Mouse (Mus musculus) right cerebral cortex, postnatal 25 days (tissue): ENCODE results near the gene Sipa1l2.
"Not testable (repeated sequence)": the region's sequence is repeated elsewhere in the genome, so short reads cannot be mapped to it uniquely, and the experiment has no call there.

Source experiments
- DNase-seq: peaks from one replicate; pipeline ENCODE4 v3.0.0; 2022

The Sipa1l2 gene

DNA sequence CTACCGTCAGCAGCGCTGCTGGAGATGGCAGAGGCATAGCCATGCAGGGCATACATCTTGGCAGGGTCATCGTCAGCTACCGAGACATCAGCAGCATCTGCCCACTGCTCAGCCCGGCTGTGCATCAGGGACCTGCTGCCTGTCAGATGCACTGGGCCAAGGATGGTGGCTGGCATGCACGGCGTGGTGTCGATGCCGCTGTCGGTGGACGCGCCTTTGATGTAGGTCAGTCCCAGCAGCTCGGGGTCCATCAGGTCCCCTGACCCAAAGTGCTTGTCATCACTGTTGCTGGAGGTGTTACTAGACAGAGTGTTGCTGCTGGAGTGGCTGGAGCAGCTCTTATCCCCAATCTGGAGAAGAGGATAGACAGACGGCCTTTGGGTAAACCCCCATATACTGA, 122.1 kb downstream of the Sipa1l2 start:
- no peak for DNase-seq

DNA sequence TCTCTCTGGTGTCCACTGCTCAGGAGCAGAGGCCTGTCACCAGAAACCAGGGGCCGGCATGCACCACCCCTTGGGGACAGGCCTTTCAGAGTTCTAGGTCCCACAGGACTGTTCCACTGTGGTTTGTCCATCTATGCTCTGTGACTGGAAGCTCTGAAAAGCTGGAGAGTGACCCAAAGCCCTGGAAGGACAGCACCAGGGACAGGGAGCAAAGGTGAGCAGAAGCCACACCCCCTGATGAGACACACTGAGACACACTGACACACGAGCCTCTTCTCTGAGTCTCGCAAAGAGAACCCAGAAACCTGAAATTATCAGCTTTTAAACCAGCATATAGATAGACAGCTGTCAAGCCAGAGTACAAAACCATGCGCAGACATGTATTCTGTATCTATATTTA, 123.4 kb downstream of the Sipa1l2 start:
- DNase-seq: no peak

DNA sequence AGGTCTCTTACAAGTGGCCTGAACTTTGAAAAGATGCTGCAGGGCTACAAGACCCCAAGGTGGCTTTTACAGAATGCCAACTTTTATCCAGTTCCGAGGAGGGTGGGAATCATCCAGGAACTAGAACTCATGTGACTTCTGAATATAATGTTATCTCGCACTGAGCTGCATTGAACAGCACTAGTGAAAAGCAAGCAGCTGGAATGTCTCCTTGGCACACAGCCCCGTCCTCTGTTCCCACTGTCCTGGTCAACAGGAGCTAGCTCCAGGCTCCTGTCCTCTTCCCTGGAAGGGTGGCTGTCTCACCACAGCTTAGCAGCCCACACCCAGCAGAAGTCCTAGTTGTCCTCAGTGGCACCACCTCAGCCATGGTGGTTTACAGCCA, 124.4 kb downstream of the Sipa1l2 start:
- no peak for DNase-seq

DNA sequence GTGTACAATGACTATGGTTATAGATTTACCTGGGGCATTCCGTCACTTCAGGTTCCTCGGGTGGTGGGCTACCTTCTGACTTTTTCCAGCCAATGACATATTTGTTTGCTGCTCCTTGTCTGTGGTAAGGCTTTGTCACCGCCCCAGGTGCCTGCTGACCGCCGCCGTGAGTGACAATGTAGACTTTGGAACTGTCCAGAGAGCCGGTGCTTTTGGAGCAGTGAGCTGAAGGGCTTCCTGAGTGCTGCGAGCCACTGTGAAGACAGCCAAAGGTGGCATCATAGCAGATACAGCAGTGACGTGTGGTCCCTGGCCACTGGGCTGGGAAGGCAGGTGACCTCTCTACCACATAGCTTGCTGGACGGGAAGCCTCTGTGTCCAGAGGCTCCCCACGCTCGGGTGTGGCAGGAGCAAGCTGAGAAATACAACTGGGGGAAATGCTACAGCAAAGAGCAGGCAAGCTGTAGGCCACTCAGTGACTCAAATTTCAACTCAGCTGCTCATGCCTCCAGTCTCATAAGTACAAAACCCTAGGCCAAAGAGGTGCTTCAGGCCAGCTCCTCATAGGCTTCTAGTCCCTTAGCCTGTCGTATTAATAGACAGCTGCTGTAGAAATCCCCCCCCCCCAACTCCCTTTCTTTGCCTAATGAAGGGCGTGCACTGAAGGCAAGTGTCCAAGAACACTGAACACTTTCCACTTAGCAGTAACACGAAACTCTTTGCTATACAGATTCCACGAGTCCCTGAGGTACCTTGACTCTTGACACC, 125.0 kb downstream of the Sipa1l2 start:
- no peak for DNase-seq

DNA sequence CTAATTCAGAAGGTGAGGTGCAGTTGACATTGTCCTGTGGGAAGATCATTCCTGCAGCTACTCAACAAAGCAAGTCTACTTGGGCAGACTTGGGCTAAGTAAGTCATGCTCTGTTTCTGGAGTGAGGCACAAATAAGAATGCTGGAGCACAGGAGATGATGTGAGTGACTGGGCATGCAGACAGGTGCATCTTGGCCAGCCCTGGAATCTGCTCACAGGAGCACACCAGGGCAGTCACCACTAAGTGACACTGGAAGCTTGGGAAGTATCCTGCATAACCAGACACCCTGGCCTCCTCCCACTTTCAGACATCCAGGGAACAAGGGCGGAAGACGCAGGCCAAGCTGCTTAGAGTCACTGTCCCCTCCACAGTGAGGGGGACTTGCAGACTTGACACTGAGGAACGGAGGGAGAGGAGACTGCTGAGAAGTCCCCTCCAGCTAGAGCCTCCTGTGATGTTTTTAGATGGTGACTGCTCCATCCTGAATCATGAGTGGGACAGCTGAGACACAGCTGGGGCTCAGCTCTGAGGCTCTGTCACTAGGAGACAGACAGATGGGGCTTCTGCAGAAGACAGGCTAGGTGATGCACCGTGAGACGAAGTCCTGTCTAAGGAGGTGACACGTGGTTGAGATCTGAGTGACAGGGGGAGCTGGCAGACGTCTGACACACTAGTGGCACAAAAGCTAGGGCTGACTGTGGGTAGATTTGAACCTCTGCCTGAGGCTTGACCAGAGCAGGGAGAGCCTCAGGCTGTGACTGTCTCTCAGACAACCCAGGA, 134.1 kb downstream of the Sipa1l2 start:
- no peak for DNase-seq

DNA sequence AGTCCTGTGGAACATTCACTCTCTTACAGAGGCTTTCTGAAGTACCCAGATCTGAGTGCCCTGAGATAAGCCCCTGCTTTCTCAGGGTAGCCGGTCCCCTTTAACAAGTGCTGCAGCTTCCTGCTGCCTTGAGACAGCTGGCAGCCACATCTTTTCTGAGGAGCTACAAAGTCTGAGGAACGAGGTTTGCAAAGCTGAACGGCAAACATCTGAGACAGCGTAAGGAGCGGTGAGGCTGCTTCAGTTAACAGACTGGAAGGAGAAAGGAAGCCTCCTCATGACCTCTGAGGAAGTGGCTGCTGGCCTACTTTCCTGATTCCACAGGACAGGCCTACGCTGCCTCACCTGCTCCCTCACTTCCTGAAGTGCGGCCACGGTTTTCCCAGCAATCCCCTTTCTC, 135.5 kb downstream of the Sipa1l2 start:
- DNase-seq: no peak

DNA sequence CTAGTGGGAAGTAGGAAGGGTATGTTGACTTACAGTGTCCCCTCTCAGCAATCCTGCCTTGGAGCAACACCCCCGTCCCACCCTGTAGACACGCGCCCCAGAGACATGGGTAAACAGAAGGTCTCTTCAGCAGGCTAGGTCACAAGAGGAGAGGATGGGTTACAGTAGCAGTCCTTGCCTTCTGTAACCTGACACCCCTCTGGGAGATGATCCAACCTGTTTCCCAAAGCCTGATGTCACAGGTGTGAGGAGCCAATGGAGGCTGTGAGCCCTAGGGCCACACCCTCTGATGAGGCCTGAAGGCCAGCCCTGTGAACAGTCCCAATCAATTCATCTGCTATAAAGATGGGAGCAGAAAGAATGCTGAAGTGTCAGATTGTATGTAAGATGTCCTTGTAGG, 138.3 kb downstream of the Sipa1l2 start:
- DNase-seq: no peak

DNA sequence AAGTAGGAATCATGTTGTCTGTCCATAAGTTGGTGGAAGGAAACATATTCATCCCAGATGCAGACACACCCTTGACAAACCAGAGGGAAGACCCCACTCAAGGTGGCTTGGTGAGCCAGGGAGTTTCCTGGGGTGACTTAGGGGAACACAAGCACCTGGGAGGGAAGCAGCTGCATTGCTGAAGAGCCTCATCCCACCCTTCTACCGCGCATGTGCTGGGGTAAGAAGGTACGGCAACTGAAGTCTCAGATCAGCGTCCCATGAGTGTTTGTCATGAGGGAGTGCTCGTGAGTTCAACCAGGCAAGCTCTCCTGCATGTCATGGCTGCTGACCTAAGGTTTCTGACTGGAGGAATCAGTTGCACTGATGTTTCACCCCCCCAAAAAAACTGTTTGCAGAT, 138.8 kb downstream of the Sipa1l2 start:
- no peak for DNase-seq

DNA sequence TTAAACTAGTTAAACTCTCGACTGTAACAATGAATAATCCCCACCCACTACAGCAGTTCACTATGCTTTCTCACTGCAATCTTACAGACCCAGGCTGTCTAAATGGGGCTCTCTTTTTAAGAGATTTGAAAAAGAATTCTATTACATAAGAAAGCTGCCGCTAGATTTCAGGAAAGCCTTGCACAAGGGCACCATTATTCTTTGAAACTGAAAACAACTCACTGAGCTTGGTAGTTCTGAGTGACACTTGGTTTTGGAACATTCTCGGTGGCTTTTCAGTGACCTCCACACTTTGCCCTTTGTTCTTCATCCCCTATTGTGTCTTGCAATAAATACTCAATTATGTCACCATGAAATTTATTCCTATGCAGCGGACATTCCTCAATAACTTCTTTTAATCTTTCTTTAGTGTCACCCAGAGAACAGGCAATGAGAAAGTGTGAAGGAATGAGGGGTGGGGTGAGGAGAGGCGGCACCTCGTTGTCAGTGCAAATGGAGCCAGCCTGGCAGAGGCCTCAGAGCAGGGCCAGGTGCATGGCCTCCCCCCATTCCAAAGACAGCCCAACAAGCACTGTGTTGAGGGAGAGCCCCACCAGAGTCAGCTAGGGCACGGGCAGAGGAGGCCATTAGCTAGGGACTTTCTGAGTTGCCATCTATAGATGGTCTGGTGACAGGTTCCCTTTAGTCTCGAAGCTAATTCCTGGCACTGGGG, 140.5 kb downstream of the Sipa1l2 start:
- DNase-seq: no peak

DNA sequence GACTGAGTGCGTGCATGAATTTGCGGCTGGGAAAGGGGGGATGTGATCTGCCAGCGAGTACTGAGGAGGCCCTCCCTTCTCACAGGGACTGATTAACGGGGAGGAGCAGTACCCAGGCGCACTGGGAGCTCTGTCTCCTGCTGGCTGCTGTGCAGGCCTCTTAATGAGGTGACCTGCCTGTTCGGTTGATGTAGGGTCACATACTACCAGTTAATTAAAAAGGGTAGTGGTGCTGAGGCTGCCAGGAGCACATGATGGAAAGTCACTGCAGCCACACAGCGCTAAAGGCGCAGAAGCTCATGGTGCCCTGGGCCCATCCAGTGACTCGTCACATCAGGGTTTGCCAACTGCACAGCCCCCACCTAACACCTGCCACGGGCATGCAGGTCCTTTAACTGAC, 145.7 kb downstream of the Sipa1l2 start:
- DNase-seq: no peak

DNA sequence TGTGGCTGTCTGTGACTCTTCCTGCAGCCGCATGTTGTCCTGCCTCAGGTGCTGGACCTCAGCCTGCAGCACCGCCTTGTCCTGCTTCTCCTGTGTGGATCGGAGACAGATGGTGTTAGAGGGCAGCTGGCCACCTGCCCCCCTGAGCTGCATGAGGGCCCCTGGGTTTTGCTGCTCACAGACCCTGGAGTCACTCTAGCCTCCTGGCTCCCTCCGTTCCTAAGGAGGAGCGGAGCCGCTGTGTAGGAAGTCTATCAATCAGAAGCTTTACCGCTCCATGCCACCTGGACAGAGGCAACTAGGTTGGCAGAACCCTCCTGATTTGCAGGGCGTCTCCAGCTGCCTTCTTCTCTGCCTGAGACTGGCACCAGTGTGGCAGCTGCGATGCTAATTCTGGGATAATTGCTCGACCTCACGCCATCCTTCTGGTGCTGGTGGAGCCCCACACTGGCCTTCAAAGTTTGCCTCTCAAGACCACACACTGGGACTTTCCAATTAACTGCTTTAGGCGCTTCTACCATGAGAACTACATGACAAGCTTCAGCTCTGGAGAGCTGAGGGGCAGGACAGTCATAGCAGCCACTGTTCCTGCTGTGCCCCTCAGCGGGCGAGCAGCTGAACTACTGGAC, 150.3 kb downstream of the Sipa1l2 start:
- no peak for DNase-seq

DNA sequence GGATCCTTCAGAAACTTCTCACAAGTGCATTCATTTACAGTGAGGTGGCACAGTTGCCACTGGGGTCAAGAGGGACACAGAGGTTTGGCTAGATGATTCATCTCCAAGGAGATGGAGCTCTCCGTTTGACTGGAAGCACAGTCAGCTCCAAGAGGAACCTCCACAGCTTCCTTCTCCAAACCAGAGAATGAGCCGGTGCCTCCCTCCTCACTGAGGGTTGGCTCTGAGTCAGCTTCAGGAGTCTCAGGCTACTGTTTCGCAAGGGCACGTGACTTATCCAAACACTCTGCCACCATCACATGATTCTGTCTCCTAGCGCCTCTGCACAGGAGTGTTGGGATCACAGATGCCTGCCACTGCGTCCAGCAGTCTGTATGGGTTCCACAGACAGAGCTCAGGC, 153.5 kb downstream of the Sipa1l2 start:
- no peak for DNase-seq

DNA sequence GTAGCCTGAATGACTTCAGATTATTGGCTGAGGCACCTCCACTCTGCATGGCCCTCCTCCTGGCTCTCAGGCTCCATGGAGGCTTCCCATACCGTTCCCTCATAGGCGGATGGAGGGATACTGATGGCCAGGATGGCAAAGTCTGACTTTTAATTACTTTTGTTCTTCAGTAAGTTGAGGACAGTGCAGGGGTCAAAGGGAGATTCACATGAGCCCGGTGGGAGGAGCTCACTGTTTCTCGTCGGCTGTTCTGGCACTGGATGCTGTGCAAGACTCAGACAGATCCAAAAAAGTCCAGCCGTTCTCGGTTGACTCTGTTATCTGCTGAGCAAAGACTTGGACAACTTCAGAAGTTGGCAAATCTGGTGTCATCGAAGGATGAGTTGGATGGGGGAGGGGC, 155.0 kb downstream of the Sipa1l2 start:
- DNase-seq: no peak

DNA sequence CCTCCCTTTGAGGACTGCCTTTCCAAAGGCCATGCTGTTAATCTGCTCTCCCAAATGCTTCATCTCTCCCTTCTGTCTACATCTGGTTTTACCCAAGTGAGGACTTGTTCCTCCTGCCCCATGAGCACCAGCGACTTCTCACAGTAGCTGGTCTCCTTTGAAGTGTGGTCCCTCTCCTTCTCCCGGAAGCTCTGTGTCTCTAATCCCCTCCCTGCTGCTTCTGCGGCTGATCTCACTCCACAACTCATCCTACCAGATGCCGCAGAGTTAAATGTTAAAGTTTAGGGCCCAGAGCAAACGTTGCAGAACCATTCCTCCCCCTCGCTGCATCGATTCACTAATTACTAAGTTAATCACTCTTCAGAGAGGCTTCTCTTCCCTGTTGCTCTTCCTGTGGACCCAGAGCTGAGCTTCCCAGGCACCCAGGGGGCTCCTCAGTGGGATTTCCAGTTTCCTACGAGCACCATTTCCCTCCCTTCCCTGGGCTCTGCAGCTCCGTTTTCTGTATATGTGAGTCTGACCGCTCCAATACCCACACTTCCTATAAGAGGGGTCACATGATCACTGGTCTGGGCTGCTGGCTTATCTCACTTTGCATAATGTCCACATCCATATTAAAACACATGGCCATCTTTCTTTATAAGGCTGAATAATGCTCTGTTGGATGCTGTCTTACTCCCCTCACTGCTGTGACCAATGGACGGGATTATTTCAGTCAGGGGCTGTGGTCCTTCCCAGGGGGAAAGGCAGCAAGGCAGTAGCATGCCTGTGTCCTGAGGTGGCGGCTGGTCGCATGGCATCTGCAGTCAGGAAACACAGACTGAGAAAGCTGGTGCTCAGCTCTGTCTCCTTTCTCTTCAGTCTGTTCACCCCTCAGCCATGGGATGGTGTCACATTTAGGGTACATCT, 156.4 kb downstream of the Sipa1l2 start:
- DNase-seq: no peak

DNA sequence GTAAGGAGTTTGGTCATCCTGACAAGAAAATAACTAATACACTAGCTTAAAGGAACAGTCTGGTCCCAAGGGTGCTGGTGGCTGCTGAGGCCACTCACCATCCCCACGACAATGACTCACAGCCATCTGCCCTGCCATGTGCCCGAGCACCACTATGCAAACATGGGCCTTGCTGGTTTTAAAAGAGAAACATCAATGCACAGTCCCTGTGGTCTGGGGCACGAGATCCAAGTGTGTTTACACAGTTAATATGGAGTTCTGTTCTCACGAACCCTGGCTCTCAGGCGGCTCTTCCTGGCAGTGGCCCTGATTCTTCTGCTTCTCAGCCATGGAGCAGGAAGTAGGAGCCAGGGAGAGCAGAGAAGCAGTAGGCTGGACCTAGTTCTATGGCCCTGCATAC, 159.0 kb downstream of the Sipa1l2 start:
- no peak for DNase-seq

DNA sequence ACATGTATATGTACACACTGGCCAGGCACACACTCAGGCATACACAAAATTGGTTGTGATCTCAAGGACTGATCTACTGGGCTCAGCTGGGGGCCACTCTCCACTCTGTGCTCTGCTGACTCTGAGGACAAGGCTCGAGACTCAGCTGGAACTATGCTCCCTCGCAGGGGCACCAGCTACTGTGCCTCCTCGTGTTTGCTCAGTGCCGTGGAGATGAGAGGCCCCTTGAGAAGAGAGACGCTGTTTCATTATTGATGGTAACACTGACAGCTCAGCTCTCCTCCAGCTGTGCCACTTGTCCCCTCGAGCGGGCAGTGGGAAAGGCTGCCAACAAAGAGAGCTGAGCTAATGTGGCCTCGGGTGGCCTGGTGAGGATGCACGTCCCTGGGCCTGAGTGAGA, 161.9 kb downstream of the Sipa1l2 start:
- DNase-seq: no peak

DNA sequence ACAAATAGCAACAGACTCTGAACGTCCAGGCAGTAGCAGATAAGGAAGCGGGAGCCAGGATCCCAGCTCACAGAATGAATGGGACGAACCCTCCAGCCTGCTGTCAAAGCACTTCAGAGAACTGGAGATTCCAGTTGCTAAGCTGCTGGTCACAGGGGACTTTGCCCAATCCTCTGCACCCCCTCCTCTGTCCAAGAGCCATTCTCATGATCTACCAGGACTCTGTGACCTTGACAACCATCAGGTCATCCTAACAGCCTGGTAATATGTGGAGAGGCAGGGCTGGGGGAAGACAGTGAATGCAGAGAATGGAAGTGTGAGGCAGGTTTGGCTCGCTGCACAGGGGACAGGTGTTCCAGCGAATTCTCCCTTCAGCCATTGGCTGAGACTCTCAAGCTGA, 163.2 kb downstream of the Sipa1l2 start:
- no peak for DNase-seq

DNA sequence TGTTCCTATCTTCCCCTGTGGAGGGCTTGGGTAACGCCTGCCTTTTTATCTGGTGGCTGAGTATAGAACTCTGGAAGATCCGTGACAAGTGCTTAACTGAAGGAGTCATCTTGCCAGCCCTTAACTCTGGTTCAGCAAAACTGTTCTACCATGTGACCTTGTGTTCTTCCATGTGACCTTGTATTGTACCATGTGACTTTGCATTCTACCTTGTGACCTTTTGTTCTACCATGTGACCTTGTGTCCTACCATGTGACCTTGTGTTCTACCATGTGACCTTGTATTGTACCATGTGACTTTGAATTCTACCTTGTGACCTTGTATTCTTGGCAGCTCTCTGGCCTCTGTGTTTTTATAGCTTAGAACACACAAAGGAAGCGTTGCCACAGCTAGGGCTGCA, 168.3 kb downstream of the Sipa1l2 start:
- DNase-seq: no peak

DNA sequence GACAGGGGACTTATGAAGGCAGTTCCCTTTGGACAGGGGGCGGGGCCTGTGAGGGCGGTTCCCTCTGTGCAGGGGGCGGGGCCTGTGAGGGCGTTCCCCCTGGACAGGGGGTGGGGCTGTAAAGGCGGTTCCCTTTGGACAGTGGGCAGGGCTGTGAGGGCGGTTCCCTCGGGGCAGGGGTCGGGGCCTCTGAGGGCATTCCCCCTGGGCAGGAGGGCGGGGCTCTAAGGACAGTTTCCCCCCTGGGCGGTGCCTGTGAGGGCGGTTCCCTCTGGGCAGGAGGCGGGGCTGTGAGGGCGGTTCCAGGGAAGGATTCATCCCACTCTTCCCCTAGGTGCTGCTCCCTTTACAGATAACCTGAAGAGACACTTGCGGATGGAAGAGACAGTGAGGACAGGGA, 171.6 kb downstream of the Sipa1l2 start:
- no peak for DNase-seq

DNA sequence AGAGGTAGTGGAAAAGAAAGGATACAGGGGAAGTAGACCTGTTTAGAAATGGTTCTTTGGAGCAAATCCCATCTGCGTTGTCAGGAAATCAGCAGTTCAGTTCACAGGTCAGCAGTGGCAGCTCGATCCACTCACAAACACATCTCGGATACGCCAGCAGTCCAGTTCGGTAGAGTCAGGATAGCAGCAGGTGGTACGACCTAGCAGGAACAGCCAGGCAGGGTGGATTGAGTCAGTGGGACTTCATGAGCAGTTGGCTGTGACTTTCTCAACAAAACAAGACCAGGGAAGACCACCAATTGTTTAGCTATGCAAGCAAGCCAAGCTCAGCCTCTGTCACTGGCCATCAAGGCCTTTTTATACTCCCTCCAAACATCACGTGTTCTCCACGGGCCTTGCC, 173.9 kb downstream of the Sipa1l2 start:
- not testable (repeated sequence) for DNase-seq

DNA sequence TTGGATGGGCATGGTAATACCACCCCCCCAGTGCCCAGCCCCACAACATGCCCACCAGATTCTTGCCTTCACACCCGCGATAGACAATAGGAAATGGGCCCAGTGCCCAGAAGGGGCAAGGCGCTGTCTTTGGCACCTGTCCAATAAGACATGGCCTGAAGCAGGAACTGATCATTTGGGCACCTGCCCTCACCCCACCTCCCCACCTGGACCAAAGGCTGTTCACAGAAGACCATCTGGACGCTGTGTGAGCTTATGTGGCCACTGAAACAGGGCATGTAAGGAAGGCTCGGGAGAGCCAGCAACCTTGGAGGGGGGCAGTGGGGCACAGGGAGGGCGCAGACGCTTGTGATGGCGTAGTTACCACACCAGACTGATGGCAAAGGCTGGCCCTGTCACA, 174.6 kb downstream of the Sipa1l2 start:
- no peak for DNase-seq

DNA sequence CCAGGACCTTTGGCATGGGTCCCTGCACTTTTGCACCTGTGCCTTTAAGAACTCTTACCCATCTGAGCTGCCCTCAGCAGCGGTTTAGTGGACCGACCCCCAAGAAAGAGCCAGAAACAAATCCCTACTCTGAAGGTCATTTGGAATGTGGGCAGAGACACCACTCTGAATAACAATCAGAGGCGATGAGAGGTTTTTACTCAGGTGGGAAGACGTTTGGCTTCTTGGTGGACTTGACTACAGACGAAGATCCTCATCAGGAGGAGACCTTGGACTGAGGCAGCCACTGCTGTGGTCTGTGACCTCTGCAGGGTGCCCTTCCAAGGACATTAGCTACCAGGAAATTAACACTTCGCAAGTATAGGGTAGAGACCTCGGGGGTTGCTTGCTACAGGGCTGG, 177.9 kb downstream of the Sipa1l2 start:
- no peak for DNase-seq
